Mouse (Mus musculus): ENCODE results near the gene Ndufb11.

The Ndufb11 gene

DNA sequence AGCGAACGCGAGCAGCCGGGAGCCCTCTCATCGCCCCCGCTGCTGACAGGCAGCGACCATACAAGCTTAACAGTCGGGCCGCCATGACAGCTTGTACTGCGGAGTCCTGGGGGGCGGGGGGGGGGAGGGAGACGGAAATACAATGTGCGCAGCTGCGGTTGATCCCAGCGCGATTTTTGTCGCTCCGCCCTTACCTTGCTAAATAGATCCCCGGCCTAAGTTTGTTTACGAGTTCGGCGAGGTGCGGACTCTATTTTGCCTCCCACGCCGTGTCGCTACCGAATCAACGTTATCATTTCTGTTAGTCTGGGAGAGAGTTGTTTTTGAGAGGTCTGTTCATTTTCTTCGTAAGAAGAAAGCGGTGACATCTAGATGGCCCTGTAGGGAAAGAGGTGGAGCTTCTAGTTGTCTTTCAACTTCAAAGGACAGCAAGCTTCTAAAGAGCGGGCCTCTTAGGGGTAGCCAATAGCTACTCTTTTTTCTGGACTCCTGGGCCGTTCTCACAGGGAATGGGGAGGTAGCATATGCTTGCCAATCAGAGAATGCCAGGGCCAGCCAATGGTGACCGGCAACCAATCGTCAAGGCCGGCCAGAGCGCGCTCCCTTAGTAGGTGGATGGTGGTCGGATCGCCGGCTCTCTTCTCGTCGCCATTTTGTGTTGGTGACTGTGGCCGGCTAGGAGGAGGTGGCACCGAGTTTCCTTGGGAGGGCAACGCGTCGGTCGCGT is at the start of gene Ndufb11, which contains the start of gene Rbm10:
Gene Ndufb11, minus strand, starts transcription at position 444 of the 727 bp plus-strand sequence.
Gene Rbm10, plus strand, starts transcription at position 328 of the 727 bp plus-strand sequence.
- DNase-seq: peak; percentile 77

DNA sequence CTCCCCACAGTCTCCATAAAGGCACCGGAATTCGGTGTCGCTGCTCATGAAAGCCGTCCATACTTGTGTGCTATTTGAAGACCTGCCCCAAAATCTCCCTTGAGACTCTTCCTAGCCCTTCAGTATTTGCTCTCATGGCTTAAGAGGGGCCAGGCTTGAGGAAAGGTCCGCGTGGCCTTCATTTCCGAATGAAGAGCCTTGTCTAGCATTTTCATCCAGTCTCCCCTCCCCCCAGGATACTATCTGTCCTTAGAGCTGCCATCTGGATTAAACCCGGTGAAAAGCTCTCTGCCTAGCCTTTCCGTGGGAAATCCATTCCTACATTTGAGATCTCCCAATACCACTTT is 46.0 kb upstream of the Ndufb11 start:
- DNase-seq: no peak

DNA sequence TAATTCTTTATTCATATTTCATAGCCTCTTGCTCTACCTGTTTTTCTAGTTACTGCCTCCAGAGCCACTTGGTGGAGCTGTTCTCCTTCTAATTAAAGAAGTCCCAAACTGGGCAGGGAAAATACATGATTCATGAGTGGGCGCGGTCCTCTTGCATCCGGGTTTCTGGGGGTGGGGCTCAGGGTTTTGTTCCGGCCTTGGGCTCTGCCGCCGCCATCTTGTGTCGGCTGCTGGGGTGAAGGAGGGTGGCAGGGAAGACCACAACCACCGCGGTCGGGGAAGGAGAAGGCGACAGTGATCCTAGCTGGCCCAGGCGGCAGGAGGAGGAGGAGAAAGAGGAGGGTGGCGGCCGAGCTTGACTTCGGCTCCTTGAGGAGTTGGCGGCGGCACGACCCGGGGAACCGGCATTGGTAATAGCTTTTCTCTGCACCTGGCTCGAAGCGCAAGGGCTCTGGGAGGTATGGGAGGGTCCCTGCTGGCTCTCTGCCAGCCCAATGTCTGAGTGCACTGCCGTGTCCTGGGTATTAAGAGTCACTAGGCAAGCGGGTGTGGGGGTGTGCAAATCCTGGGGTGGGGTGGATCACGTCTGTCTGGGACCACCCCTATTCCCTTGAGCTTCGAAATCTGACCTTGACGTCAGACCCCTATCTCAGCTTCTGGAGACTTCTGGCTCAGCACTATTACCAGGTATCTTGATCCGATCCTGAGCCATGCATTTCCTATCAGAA is 45.5 kb upstream of the Ndufb11 start:
- peak; percentile 71 for DNase-seq

DNA sequence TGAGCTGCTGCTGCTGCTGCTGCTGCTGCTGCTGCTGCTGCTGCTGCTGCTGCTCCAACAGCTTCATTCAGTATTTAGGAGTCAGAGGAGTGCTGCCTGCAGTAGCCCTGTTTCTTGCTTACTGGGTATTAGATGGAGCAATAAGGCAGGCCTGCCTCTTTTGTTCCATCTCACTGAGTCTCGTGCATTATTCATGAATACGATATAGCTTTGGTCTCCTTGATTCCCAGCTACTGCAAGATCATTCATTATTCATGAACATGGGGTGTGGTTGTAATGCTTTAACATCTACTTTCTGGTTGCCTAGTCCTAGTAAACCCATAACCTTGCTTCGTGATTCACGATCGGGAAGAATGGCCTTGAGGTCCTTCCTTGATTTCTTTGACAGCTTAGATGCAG is 44.9 kb upstream of the Ndufb11 start:
- no peak for DNase-seq

DNA sequence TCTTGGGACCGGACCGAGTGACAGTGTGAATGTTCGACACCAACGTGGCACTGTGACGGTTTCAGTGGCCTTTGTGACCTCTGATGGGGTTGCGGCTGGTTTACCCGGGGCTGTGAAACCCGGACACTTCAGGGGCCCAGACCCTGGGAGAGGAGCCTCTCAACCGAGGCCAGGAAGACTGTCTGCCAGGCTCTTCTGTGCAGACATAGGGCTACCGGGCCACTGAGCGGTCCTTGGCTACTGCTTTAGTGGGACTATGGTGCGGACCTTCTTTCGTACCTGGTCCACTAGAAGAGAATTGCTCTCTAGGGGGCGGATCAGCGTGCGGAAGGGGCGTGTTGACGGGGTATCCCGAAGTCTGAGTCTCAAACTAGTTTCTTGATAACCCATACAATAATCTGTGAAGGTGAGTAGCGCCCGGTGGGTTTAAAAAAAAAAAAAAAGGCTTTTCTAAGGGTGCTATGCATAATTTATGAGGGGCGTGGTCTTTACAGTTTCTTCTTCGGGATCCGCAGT is 41.5 kb upstream of the Ndufb11 start:
- no peak for DNase-seq

DNA sequence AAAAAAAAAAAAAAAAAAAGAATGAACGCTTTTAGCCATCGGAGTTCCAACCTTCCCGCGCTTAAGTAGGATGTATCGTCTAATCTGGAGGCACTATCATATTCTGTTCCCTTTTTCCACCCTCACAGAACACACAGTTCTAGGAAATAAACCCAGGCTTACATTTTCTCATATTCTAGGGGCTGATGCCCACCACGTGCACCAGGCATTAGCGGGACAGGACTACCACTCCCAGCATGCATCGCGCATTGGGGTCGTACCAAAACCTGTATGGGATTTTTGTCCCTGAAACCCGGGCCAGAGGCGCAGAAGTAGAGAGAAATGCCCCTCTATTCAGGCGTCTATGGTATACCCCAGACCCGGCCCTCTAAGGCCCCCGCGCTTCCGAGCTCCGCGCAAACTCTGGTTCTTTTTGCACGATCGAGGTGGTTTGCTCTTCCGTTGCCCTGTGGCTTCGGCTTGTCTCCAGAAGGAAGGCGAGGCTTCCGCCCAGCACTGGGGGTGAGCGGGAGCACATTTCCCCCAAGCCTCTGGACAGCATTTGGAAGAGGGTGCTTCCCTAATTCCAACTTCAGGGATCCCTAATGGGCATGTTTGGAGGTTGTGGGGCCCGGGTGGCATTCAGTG is 40.7 kb upstream of the Ndufb11 start, which contains the start of gene Uba1:
Gene Uba1, plus strand, starts transcription at position 301 of the 627 bp plus-strand sequence.
- peak; percentile 76 for DNase-seq

DNA sequence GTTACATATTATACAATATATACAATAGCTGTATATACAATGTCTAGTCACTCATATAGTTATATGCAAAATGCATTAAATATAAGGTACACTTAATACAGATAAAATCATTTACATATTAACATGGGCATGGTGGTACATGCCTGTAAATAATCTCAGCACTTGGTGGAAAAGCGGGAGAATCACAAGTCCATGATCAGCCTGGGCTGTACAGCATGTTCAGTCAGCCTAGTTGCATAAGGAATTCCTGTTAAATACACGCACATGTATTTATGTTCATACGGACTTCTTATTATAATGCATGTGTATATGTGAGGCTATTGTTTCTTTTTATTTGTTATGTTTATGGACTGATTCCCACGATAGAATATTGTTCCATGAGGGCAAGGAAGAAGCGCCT is 40.2 kb upstream of the Ndufb11 start:
- no peak for DNase-seq

DNA sequence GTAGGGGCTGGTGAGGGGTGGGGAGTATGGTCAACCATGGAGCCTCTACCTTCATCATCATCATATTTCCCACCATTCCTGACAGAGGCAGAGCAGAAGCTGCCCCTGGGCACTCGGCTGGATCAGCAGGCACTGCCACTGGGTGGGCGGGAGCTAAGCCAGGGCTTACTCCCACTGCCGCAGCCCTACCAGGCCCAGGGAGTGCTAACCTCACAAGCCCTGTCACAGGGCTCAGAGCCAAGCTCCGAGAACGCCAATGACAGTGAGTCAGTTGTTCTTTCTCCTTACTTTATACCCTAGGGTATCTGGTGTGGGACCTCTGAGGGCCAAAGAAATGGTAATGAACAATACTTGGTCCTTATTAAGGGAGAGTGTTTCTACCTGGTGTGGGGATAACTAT is 27.4 kb upstream of the Ndufb11 start:
- no peak for DNase-seq

DNA sequence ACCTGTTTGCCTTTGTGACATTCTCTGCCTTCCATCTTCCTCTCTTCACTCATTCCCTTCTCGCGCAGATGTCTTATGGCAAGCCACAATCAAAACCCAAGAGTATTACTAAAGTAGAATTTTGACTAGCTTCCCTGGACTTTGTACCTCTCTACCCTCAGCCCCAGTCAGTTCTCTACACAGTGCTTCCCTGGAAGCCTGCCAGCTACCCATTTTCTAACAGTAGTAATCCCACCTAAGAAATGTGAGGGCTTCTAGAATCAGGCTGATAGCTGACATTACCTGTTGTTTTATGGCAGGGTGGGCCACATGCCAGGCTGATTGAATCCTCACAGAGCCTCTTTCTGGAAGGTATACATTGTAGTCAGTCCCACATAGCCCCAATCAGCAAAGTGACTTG is 20.7 kb upstream of the Ndufb11 start:
- DNase-seq: no peak

DNA sequence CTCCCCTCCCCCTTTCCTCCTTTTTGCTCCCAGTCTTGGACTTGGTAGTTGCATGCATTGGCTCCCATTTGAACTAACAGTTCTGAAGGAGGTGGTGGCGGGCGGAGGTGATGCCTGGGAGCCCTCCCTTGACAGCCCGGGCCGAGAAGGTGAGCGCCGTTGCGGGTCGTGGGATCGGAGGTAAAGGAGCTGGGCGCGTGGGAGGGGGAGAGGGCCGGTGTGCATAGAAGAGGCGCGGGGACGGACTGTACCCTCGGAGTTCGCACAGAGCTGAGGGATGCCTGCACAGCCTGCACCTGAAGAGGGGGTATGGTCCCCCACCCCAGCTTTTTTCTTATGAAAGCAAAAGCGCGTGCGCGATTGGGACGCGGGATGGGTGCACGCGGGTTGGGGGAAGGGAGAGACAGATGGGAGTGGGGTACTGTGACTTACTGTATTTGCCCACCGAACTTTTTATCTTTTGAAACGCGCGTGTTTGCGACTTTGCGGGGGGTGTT is 532 bp upstream of the Ndufb11 start:
- DNase-seq: peak; percentile 32

DNA sequence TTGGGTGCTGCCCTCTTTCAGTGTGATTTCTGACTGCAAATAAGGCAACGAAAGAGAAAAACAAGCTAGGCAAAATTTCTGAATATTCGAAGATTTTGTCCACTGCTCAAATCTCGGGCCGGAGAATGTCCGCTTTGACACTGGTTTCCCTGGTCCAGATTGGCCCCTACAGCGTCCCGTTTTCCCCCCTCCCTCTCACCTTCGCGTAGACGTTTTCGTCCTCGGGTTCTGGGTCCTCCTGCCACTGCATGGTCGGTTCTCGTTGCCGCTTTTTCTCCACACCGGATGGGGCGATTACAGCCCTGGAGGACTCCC is 601 bp downstream of the Ndufb11 start:
- no peak for DNase-seq

DNA sequence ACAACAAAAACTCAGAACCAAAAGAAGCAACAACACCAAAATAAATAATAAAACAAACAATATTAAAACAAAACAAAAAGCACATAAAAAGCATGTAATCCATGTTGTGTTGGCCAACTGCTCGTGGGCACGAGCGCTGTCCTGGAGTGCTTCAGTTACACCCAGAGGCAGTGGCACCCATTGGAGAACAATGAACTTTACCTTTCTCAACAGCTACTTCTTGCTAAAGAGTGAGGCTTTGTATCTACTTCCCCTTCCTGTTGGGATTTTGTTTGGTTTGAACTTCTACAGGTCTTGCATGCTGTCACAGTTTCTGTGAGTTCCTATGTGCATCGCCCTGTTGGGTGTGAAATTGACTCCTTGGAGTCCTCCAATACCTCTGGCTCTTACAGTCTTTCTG is 8.9 kb downstream of the Ndufb11 start:
- no peak for DNase-seq

DNA sequence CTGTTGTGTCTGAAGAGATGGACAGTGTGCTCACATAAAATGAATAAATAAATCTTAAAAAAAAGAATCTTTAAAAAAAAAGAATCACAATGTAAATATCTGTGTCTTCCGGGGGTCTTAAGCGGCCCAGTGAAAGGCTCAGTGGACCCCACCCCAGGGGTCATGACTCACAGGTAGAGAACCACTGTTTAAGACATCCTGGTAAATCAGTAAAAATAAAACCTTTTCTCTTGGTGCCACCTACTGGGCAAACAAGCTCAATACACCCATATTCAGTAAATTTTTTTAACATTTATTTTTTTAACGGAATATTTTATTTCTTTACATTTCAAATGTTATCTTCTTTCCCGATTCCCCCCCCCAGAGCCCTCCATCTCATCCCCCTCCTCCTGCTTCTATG is 29.5 kb downstream of the Ndufb11 start:
- no peak for DNase-seq

DNA sequence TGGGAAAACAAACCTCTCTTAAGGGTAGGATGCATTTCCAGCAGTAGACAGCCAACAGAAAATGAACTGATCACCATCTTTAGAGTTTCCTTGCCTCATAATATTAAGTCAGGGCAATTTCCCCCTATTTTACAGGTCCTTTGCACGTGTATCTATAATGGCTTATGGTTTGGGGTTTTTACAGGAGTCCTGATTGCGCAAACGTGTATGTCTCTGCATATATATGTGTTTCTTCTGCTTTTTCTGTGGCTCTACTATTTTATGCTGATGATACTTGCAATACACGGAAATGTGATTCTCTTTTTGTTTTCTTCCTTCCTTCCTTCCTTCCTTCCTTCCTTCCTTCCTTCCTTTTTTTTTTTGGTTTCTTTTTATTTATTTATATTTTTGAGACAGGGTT is 43.5 kb downstream of the Ndufb11 start:
- DNase-seq: no peak

DNA sequence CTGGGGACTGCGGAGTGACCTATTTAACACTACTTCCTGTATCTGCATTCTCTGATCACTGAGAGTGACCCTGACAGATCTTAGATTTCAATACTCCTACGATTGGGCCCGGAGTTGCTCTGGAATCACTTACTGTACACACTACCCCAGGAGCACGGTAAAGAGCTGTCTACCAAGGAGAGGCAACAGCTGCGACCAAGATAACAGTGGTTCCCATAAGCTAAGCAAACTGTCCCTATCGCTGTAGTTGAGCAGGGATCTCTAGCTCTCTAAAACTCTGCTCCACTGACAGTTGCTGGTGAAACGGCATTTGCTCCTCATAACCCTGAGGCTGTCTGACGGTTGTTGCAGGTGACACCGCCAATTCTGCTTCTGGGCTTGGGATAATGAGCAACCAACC is 44.7 kb downstream of the Ndufb11 start:
- DNase-seq: no peak

DNA sequence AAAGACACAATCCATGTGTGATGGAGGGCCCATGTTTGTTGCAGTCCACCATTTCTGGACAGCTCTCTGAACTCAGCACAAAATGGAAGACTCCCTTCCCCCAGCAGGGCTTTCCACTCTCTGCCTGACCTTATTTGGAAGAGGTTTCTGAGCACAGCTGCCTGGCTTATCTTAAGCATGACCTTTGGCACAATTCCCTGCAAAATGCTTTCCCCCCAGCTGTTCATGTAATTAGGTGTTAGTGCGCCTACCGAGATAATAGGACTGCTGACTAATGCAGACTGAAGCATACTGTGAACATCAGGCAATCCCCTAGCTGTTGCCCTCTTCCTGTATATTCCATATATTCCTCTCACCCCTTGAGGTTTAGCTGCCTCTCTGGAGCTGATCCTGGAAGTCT is 46.4 kb downstream of the Ndufb11 start:
- DNase-seq: no peak

Measured in right cerebral cortex, postnatal 14 days (tissue).